Mouse (Mus musculus) ES-Bruce4 (cell line): Measurements from ENCODE around the gene Galntl6. TPM values are rescaled to one million over a fixed set of nuclear protein-coding genes. Genes with fewer than 3 reads are reported as not detected.

Experiments
- H3K27ac ChIP-seq: 2 replicates; pipeline ENCODE4 v1.5.1; 2012; ENCODE audit warnings: low read length, inconsistent platforms; ENCODE audit not compliant: insufficient read depth
- H3K27me3 ChIP-seq: 2 replicates; pipeline ENCODE4 v1.6.1; 2012; ENCODE audit warnings: mild to moderate bottlenecking, low read length, inconsistent platforms; ENCODE audit not compliant: control insufficient read depth, poor library complexity, insufficient read depth, severe bottlenecking
- H3K36me3 ChIP-seq: 2 replicates; pipeline ENCODE4 v1.6.1; 2012; ENCODE audit warnings: inconsistent platforms, mild to moderate bottlenecking, low read length, moderate library complexity; ENCODE audit not compliant: control insufficient read depth, poor library complexity, insufficient read depth, severe bottlenecking
- H3K4me1 ChIP-seq: one replicate; pipeline ENCODE4 v1.8.1; 2011; ENCODE audit warnings: low read length; ENCODE audit not compliant: control insufficient read depth, insufficient read depth
- H3K4me3 ChIP-seq: 2 replicates; pipeline ENCODE4 v1.5.1; 2011; ENCODE audit warnings: low read depth, mild to moderate bottlenecking, low read length
- H3K9ac ChIP-seq: 2 replicates; pipeline ENCODE4 v1.6.1; 2012; ENCODE audit warnings: low read depth, mild to moderate bottlenecking, inconsistent platforms; ENCODE audit not compliant: poor library complexity, severe bottlenecking
- H3K9me3 ChIP-seq: replicated peaks from 2 replicates; pipeline ENCODE4 v1.6.1; 2012; ENCODE audit warnings: mild to moderate bottlenecking, low read length, inconsistent platforms; ENCODE audit not compliant: control insufficient read depth, poor library complexity, insufficient read depth, severe bottlenecking
- CTCF ChIP-seq: IDR thresholded peaks from one replicate; pipeline ENCODE4 v1.8.1; 2011; ENCODE audit warnings: low read depth, low read length
- EP300 ChIP-seq: IDR thresholded peaks from 2 replicates; pipeline ENCODE4 v1.6.1; 2011; ENCODE audit warnings: low read depth, low read length; ENCODE audit not compliant: insufficient read depth
- POLR2A ChIP-seq: IDR thresholded peaks from one replicate; pipeline ENCODE4 v1.8.1; 2011; ENCODE audit warnings: low read length; ENCODE audit not compliant: insufficient read depth
- polyA plus RNA-seq: library from polyadenylated mRNA; stranded (reverse); fragments of >200 nt; gene quantifications from 2 replicates; pipeline ENCODE4 v1.2.4, GENCODE M21; 2011; ENCODE audit warnings: low read depth; ENCODE audit not compliant: missing spikeins, insufficient read depth, insufficient read length

Gene Galntl6
- not detected in 2 replicates for polyA plus RNA-seq

DNA sequence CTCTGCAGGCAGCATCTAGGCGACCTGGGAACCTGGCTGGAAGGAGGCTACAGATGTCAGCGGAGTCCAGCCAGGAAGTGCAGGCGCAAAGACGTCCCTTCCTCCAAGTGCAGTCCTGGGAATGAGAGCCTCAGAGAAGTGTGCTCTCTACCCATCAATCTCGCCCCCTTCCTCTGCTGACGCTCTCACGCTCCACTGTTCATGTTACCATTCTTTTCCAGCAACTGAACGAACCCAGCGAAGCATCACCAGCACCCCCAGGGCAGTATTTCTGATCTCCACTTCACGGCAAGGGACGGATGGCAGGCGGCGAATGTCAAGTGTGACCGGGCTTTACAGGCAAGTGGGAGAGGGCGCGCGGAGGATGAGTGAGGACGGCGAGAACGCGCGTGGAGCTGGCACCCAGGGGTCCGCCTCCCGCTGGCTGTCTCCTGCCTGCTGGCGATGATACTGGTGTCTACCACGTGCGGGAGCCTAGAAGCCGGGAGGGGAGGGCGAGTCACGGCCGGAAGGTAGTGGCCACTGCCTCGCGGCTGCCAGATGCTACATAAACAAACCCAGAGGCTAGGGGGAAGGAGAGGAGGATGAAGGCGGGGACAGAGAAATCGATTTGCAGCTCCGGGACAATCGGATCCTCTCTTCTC is at the start of gene Galntl6:
Galntl6 (minus strand) TSS at position 445 of the 644 bp plus-strand sequence.
- H3K27me3 ChIP-seq = no peaks in the 10 kb centered on the region; the same call in none of the 2 replicates
- no peaks in the 10 kb centered on the region for H3K4me1 ChIP-seq
- no peak for TF ChIP-seq CTCF
- no peak for TF ChIP-seq POLR2A
- no peak for TF ChIP-seq EP300
- H3K4me3 ChIP-seq = peak within 1 kb of the TSS; percentile 49
- H3K9me3 ChIP-seq = no peaks in the 10 kb centered on the region
- H3K27ac ChIP-seq = no peak within 1 kb of the TSS
- H3K9ac ChIP-seq = no peak within 1 kb of the TSS
- H3K36me3 ChIP-seq = no peaks in the 10 kb centered on the region

- Histone ChIP-seq H3K4me1 (no peaks in the 10 kb centered on the region), H3K27ac (no peak overlapping the region), H3K9ac (no peak overlapping the region), H3K4me3 (no peak overlapping the region), H3K36me3 (no peaks in the 10 kb centered on the region), H3K27me3 (no peaks in the 10 kb centered on the region), H3K9me3 (no peaks in the 10 kb centered on the region)
- TF ChIP-seq EP300 (no peak), CTCF (no peak), POLR2A (no peak)
These were observed 44.8 kb upstream of the Galntl6 start for GRCm38 (mm10) chr8:58957195-58957739.

DNA sequence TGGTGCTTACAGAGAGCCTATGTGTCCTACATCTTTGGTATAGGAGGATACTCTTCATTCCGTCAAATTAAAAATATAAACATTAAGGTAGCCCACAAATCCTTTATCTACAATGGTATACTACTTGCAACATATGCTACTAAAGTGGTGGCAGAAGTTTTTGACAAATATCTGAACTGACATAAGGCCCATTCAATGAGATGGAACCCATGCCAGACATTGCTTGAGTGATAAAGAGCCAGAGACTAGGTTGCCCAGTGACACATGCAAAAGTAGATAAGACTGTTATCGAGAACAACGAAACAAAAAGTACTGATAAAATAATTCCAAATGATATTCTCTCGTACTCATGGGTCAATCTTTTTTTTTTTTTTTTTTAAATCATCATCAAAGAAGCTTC is 31.3 kb upstream of the Galntl6 start:
- Histone ChIP-seq H3K36me3 (no peaks in the 10 kb centered on the region), H3K9ac (no peak overlapping the region), H3K4me3 (no peak overlapping the region), H3K27me3 (no peaks in the 10 kb centered on the region), H3K9me3 (no peaks in the 10 kb centered on the region), H3K27ac (no peak overlapping the region), H3K4me1 (no peaks in the 10 kb centered on the region)
- TF ChIP-seq POLR2A (no peak), CTCF (no peak), EP300 (no peak)

- H3K27me3 ChIP-seq = no peaks in the 10 kb centered on the region
- peaks cover 1% of the 10 kb centered on the region; the same call in 1 of the 2 replicates for H3K9me3 ChIP-seq
- H3K4me1 ChIP-seq = no peaks in the 10 kb centered on the region
- no peak overlapping the region for H3K4me3 ChIP-seq
- no peak overlapping the region for H3K27ac ChIP-seq
- no peaks in the 10 kb centered on the region for H3K36me3 ChIP-seq
- no peak overlapping the region for H3K9ac ChIP-seq
- TF ChIP-seq POLR2A (no peak), EP300 (no peak), CTCF (no peak)
These were observed 18.6 kb upstream of the Galntl6 start for GRCm38 (mm10) chr8:58931066-58931465.

DNA sequence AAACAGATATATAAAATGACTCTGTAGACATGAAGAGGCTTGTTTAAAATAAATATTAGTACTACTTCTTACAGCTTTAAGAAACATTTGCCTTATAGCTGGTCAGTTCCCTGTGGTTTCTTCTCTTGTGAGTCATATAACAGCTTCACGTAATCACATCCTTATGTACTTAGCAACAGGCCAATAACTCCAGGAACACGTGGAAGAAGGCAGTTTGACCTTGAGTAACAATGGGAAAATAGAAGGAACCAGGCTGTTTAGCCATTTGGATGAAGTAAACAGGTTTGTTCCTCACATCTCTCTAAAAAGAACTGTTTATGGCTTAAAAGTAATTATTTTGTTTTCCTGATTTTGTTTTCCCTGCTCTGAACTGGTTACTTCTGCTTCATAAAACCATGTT is 2.7 kb upstream of the Galntl6 start:
- H3K27ac ChIP-seq = no peak overlapping the region

GRCm38 (mm10) chr8:58913640-58913968 is 1.2 kb upstream of the Galntl6 start:
- no peaks in the 10 kb centered on the region for H3K36me3 ChIP-seq
- H3K4me3 ChIP-seq = no peak overlapping the region
- no peaks in the 10 kb centered on the region for H3K4me1 ChIP-seq
- H3K9ac ChIP-seq = no peak overlapping the region
- no peak overlapping the region for H3K27ac ChIP-seq
- no peaks in the 10 kb centered on the region for H3K9me3 ChIP-seq
- TF ChIP-seq CTCF (no peak), POLR2A (no peak), EP300 (no peak)
- no peaks in the 10 kb centered on the region; the same call in none of the 2 replicates for H3K27me3 ChIP-seq

More for the DNA sequence above, 2.7 kb upstream of the Galntl6 start:
- TF ChIP-seq EP300 (no peak), CTCF (no peak), POLR2A (no peak)
- H3K36me3 ChIP-seq = no peaks in the 10 kb centered on the region
- no peaks in the 10 kb centered on the region for H3K9me3 ChIP-seq
- no peaks in the 10 kb centered on the region; the same call in none of the 2 replicates for H3K27me3 ChIP-seq
- H3K9ac ChIP-seq = no peak overlapping the region
- no peaks in the 10 kb centered on the region for H3K4me1 ChIP-seq
- H3K4me3 ChIP-seq = no peak overlapping the region
